Mouse (Mus musculus): ENCODE measurements around the gene Mdga1.

GRCm38 (mm10) chr17:29818989-29819388 is 150.9 kb downstream of the Mdga1 start:
- TF ChIP-seq CTCF (IDR thresholded peaks at IDR 0.05; ENCODE audit: borderline replicate concordance, insufficient read depth, low read depth, low read length) (no peak), POLR2A (IDR thresholded peaks at IDR 0.05; ENCODE audit: borderline replicate concordance, insufficient read depth, low read length) (no peak)
